Mouse (Mus musculus): ENCODE measurements around the gene Limch1. TPM values are rescaled to one million over a fixed set of nuclear protein-coding genes. Genes with fewer than 3 reads are reported as not detected.

Limch1 gene
- total RNA-seq, 2 experiments from 2014 or later, result not detected

GRCm38 (mm10) chr5:66817184-66817956 is 71.7 kb downstream of the Limch1 start:
- no peak for ATAC-seq (replicated peaks; ENCODE audit: low FRiP score, poor library complexity, severe bottlenecking)

GRCm38 (mm10) chr5:66822500-66823205 is 77.0 kb downstream of the Limch1 start:
- no peak for ATAC-seq (replicated peaks; ENCODE audit: low FRiP score, poor library complexity, severe bottlenecking)

- no peak for ATAC-seq (replicated peaks; ENCODE audit: low FRiP score, poor library complexity, severe bottlenecking)
Measured at GRCm38 (mm10) chr5:66825586-66825985, 80.0 kb downstream of the Limch1 start.

- ATAC-seq (replicated peaks; ENCODE audit: low FRiP score, poor library complexity, severe bottlenecking), result no peak
Measured at GRCm38 (mm10) chr5:66826844-66827243, 81.2 kb downstream of the Limch1 start.

GRCm38 (mm10) chr5:66829505-66829904 is 83.9 kb downstream of the Limch1 start:
- ATAC-seq (replicated peaks; ENCODE audit: low FRiP score, poor library complexity, severe bottlenecking), result no peak

- no peak for ATAC-seq (replicated peaks; ENCODE audit: low FRiP score, poor library complexity, severe bottlenecking)
Measured at GRCm38 (mm10) chr5:66830206-66830605, 84.6 kb downstream of the Limch1 start.

GRCm38 (mm10) chr5:66834756-66835155 is 89.1 kb downstream of the Limch1 start:
- ATAC-seq (replicated peaks; ENCODE audit: low FRiP score, poor library complexity, severe bottlenecking), result no peak

GRCm38 (mm10) chr5:66836892-66837291 is 91.3 kb downstream of the Limch1 start:
- ATAC-seq (replicated peaks; ENCODE audit: low FRiP score, poor library complexity, severe bottlenecking), result no peak

GRCm38 (mm10) chr5:66841971-66842370 is 96.3 kb downstream of the Limch1 start:
- no peak for ATAC-seq (replicated peaks; ENCODE audit: low FRiP score, poor library complexity, severe bottlenecking)

GRCm38 (mm10) chr5:66842776-66843175 is 97.1 kb downstream of the Limch1 start:
- ATAC-seq (replicated peaks; ENCODE audit: low FRiP score, poor library complexity, severe bottlenecking), result no peak

GRCm38 (mm10) chr5:66848136-66848535 is 102.5 kb downstream of the Limch1 start:
- no peak for ATAC-seq (replicated peaks; ENCODE audit: low FRiP score, poor library complexity, severe bottlenecking)

GRCm38 (mm10) chr5:66849148-66849547 is 103.5 kb downstream of the Limch1 start:
- ATAC-seq (replicated peaks; ENCODE audit: low FRiP score, poor library complexity, severe bottlenecking), result no peak

- no peak for ATAC-seq (replicated peaks; ENCODE audit: low FRiP score, poor library complexity, severe bottlenecking)
Measured at GRCm38 (mm10) chr5:66850721-66851251, 105.2 kb downstream of the Limch1 start.

- no peak for ATAC-seq (replicated peaks; ENCODE audit: low FRiP score, poor library complexity, severe bottlenecking)
Measured at GRCm38 (mm10) chr5:66851708-66852107, 106.1 kb downstream of the Limch1 start.

GRCm38 (mm10) chr5:66854263-66854662 is 108.6 kb downstream of the Limch1 start:
- no peak for ATAC-seq (replicated peaks; ENCODE audit: low FRiP score, poor library complexity, severe bottlenecking)

GRCm38 (mm10) chr5:66855358-66856107 is 109.9 kb downstream of the Limch1 start:
- ATAC-seq (replicated peaks; ENCODE audit: low FRiP score, poor library complexity, severe bottlenecking), result no peak

- ATAC-seq (replicated peaks; ENCODE audit: low FRiP score, poor library complexity, severe bottlenecking), result no peak
Measured at GRCm38 (mm10) chr5:66859506-66859905, 113.9 kb downstream of the Limch1 start.

GRCm38 (mm10) chr5:66861232-66862035 is 115.8 kb downstream of the Limch1 start:
- no peak for ATAC-seq (replicated peaks; ENCODE audit: low FRiP score, poor library complexity, severe bottlenecking)

GRCm38 (mm10) chr5:66862151-66862550 is 116.5 kb downstream of the Limch1 start:
- ATAC-seq (replicated peaks; ENCODE audit: low FRiP score, poor library complexity, severe bottlenecking), result no peak

Measured in erythroblast, adult 5-6 weeks (primary cell).